Mouse (Mus musculus) hindbrain, postnatal 0 days (tissue): ENCODE data around the gene Ercc6l. TPM values are rescaled to one million over a fixed set of nuclear protein-coding genes. Genes with fewer than 3 reads are reported as not detected.
A peak's percentile ranks its signal among the peaks of the same experiment; 100 is the strongest.

ENCODE experiments used
- ATAC-seq: fragments of 200-750 bp; cut with Nextera tagmentation; 2 replicates; pipeline ENCODE4 v1.8.0; 2017; ENCODE audit warnings: mild to moderate bottlenecking, moderate TSS enrichment, moderate library complexity
- DNase-seq: peaks from one replicate; pipeline ENCODE4 v3.0.0-alpha.2; 2015; ENCODE audit warnings: low spot score
- H3K27ac ChIP-seq: fragments of 300-500 bp; sonication (generic); 2 replicates; pipeline ENCODE4 v1.5.1; 2014; ENCODE audit warnings: mild to moderate bottlenecking
- H3K27me3 ChIP-seq: fragments of 300-500 bp; sonication (generic); 2 replicates; pipeline ENCODE4 v1.6.1; 2014; ENCODE audit warnings: low read length, mixed read lengths; ENCODE audit not compliant: insufficient read depth
- H3K36me3 ChIP-seq: fragments of 300-500 bp; sonication (generic); 2 replicates; pipeline ENCODE4 v1.6.1; 2014; ENCODE audit warnings: low read length, mixed read lengths; ENCODE audit not compliant: insufficient read depth
- H3K4me1 ChIP-seq: fragments of 300-500 bp; sonication (generic); 2 replicates; pipeline ENCODE4 v1.6.1; 2014; ENCODE audit warnings: antibody characterized with exemption, low read length, mixed read lengths; ENCODE audit not compliant: insufficient read depth
- H3K4me2 ChIP-seq: fragments of 300-500 bp; sonication (generic); 2 replicates; pipeline ENCODE4 v1.6.1; 2014; ENCODE audit warnings: low read depth, mild to moderate bottlenecking, low read length, moderate library complexity, mixed read lengths
- H3K4me3 ChIP-seq: fragments of 300-500 bp; sonication (generic); 2 replicates; pipeline ENCODE4 v1.5.1; 2014; ENCODE audit warnings: low read length
- H3K9ac ChIP-seq: fragments of 300-500 bp; sonication (generic); replicated peaks from 2 replicates; pipeline ENCODE4 v1.6.1; 2014; ENCODE audit warnings: mild to moderate bottlenecking, low read length, moderate library complexity, mixed read lengths
- H3K9me3 ChIP-seq: fragments of 300-500 bp; sonication (generic); 2 replicates; pipeline ENCODE4 v1.6.1; 2016; ENCODE audit warnings: low read length, mixed read lengths
- CTCF ChIP-seq: IDR thresholded peaks from 2 replicates; pipeline ENCODE4 v1.5.1; 2016; ENCODE audit warnings: antibody characterized with exemption, control low read depth, low read depth
- WGBS: fragments of 180-500 bp; shearing (Covaris S2); extraction: QIAGEN DNeasy Blood & Tissue Kit; methylation state at CpG from one replicate; pipeline ENCODE4 v1.1.7; 2014; 5-methylcytosine and 5-hydroxymethylcytosine counted together
- polyA plus RNA-seq: library from polyadenylated mRNA; unstranded; fragments of >200 nt; fragmentation: Nextera tagmentation; extraction: Ambion mirVana; gene quantifications from 2 replicates; pipeline ENCODE4 v1.2.1, GENCODE M21; 2015
- total RNA-seq: library from RNA; depleted of rRNA; stranded (reverse); fragments of >200 nt; gene quantifications from 2 replicates; pipeline ENCODE4 v1.2.3, GENCODE M21; 2014

Gene Ercc6l
- total and polyA plus RNA-seq, 2 experiments from 2014 or later = 0.90 to 1.8 TPM

- no peak for TF ChIP-seq CTCF
- 90% methylated on average over 5 of the region's 5 CpGs for WGBS
- no peak for ATAC-seq
Measured at GRCm38 (mm10) chrX:102175538-102176287, 18.8 kb upstream of the Ercc6l start.

GRCm38 (mm10) chrX:102170900-102171299, 14.0 kb upstream of the Ercc6l start:
- no peak for DNase-seq
- Histone ChIP-seq H3K4me3 (no peak overlapping the region), H3K27ac (no peak overlapping the region), H3K4me2 (no peak overlapping the region), H3K9ac (no peak overlapping the region), H3K4me1 (no peaks in the 10 kb centered on the region), H3K27me3 (no peaks in the 10 kb centered on the region), H3K9me3 (no peaks in the 10 kb centered on the region), H3K36me3 (no peaks in the 10 kb centered on the region)
- WGBS = 85% methylated on average over 3 of the region's 3 CpGs
- no peak for TF ChIP-seq CTCF
- no peak for ATAC-seq

More at GRCm38 (mm10) chrX:102175538-102176287, 18.8 kb upstream of the Ercc6l start:
- H3K4me1 ChIP-seq = no peaks in the 10 kb centered on the region
- H3K4me3 ChIP-seq = no peak overlapping the region
- H3K27me3 ChIP-seq = no peaks in the 10 kb centered on the region
- no peak for DNase-seq
- H3K9me3 ChIP-seq = no peaks in the 10 kb centered on the region
- H3K4me2 ChIP-seq = no peak overlapping the region
- H3K36me3 ChIP-seq = no peaks in the 10 kb centered on the region
- no peak overlapping the region for H3K9ac ChIP-seq
- H3K27ac ChIP-seq = no peak overlapping the region

- H3K27me3 ChIP-seq = no peaks in the 10 kb centered on the region
- no peaks in the 10 kb centered on the region for H3K4me1 ChIP-seq
- no peak overlapping the region for H3K27ac ChIP-seq
- DNase-seq (no peak), ATAC-seq (no peak)
- no peaks in the 10 kb centered on the region for H3K36me3 ChIP-seq
- 50% methylated on average over 3 of the region's 3 CpGs for WGBS
- H3K4me2 ChIP-seq = no peak overlapping the region
- no peak overlapping the region for H3K4me3 ChIP-seq
- H3K9me3 ChIP-seq = no peaks in the 10 kb centered on the region
- H3K9ac ChIP-seq = no peak overlapping the region
- no peak for TF ChIP-seq CTCF
Measured at GRCm38 (mm10) chrX:102170135-102170534, 13.2 kb upstream of the Ercc6l start.

GRCm38 (mm10) chrX:102169724-102170123, 12.8 kb upstream of the Ercc6l start:
- Histone ChIP-seq H3K36me3 (no peaks in the 10 kb centered on the region), H3K4me3 (no peak overlapping the region), H3K27me3 (no peaks in the 10 kb centered on the region), H3K9ac (no peak overlapping the region), H3K9me3 (no peaks in the 10 kb centered on the region), H3K27ac (no peak overlapping the region), H3K4me2 (no peak overlapping the region), H3K4me1 (no peaks in the 10 kb centered on the region)
- ATAC-seq = no peak
- no peak for DNase-seq
- 57% methylated on average over 1 of the region's 1 CpGs for WGBS
- no peak for TF ChIP-seq CTCF

- no peak for TF ChIP-seq CTCF
- Histone ChIP-seq H3K4me2 (no peak overlapping the region), H3K9ac (no peak overlapping the region), H3K36me3 (no peaks in the 10 kb centered on the region), H3K4me1 (no peaks in the 10 kb centered on the region), H3K27me3 (no peaks in the 10 kb centered on the region), H3K4me3 (no peak overlapping the region), H3K9me3 (no peaks in the 10 kb centered on the region), H3K27ac (peak overlapping the region; percentile 26; the same call in 1 of the 2 replicates)
- ATAC-seq (peak; percentile 74), DNase-seq (peak; percentile 24)
- WGBS = 32% methylated on average over 6 of the region's 6 CpGs
Measured at GRCm38 (mm10) chrX:102166986-102167385, 10.1 kb upstream of the Ercc6l start.

DNA sequence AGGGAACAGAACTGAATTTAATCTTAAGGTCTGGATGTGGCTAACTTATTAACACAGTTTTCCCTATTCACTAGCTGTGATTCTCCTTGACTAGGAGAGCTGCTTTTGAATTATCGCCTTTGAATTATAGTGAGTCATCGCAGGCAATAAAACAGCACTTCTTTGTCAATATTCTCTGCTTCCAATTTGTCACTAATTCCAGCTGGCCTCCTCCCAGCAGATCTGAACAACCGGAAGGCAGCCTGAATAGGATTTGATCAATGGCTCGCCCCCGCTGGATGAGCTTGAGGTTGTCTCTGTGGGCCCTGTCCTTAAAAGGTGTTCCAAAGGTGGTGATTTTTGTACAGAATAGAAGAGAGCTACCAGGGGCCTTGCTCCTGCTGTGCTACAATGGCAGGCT, 9.6 kb upstream of the Ercc6l start:
- Histone ChIP-seq H3K4me2 (no peak overlapping the region), H3K4me3 (no peak overlapping the region), H3K9ac (no peak overlapping the region), H3K9me3 (no peaks in the 10 kb centered on the region), H3K4me1 (no peaks in the 10 kb centered on the region), H3K27me3 (no peaks in the 10 kb centered on the region), H3K27ac (0 out of 2 replicates have a peak overlapping the region, but pooled peaks have one; percentile 26), H3K36me3 (no peaks in the 10 kb centered on the region)
- ATAC-seq (no peak), DNase-seq (no peak)
- WGBS = 46% methylated on average over 5 of the region's 5 CpGs
- TF ChIP-seq CTCF = no peak

- H3K4me3 ChIP-seq = no peak overlapping the region
- 76% methylated on average over 4 of the region's 4 CpGs for WGBS
- no peaks in the 10 kb centered on the region for H3K27me3 ChIP-seq
- no peaks in the 10 kb centered on the region for H3K9me3 ChIP-seq
- no peak for ATAC-seq
- no peak for TF ChIP-seq CTCF
- no peak overlapping the region for H3K27ac ChIP-seq
- peak; percentile 14 for DNase-seq
- H3K4me1 ChIP-seq = no peaks in the 10 kb centered on the region
- no peak overlapping the region for H3K4me2 ChIP-seq
- no peaks in the 10 kb centered on the region for H3K36me3 ChIP-seq
- H3K9ac ChIP-seq = no peak overlapping the region
Measured at GRCm38 (mm10) chrX:102163529-102163928, 6.6 kb upstream of the Ercc6l start.
